Mouse (Mus musculus): ENCODE data around the gene C2cd3. TPM values are rescaled to one million over a fixed set of nuclear protein-coding genes. Genes with fewer than 3 reads are reported as not detected.

Gene C2cd3
- polyA plus RNA-seq, 1 experiment from 2014 or later: 8.4 TPM

GRCm38 (mm10) chr7:100463194-100463593 lies 91.2 kb downstream of the C2cd3 start:
- H3K9me3 ChIP-seq (replicated peaks; ENCODE audit: control insufficient read depth, low read length): no peaks in the 10 kb centered on the region
- ATAC-seq (ENCODE audit: low read depth): peak; percentile 43
- H3K4me3 ChIP-seq (ENCODE audit: low read depth, low read length): peak overlapping the region; percentile 70
- H3K4me1 ChIP-seq (ENCODE audit: control insufficient read depth, low read depth, low read length): peaks cover 83% of the 10 kb centered on the region
- H3K27me3 ChIP-seq (ENCODE audit: control insufficient read depth, insufficient read depth, low read depth, low read length): no peaks in the 10 kb centered on the region
- peak overlapping the region; percentile 88 for H3K9ac ChIP-seq (ENCODE audit: low read depth, low read length)
- WGBS (ENCODE audit: insufficient replicate concordance): 16% methylated on average over 9 of the region's 9 CpGs
- peak overlapping the region; percentile 100 for H3K27ac ChIP-seq (ENCODE audit: low read length)
- H3K36me3 ChIP-seq (ENCODE audit: control insufficient read depth, insufficient read depth): peaks cover 6% of the 10 kb centered on the region; the same call in 1 of the 2 replicates
- peak overlapping the region; percentile 74 for H3K4me2 ChIP-seq (ENCODE audit: low read depth, low read length)

DNA sequence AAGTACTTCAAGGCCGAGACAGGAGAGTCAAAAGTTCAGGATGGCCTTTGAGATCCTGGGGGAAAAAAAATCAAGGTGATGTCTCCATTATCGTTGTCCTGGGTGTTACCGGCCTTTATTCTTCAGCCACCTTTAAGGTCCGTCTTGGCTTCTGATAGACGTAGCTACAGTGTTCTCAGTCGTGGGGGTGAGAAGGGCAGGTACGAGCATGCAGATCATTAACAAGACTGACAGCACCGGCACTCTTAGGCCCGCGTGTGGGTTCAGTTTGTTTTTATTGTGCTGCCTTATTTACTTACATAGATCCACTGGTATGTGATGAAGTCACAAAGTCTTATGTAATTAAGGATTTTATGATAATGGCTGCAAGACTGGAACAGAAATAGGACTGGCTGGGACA lies 91.7 kb downstream of the C2cd3 start:
- peak overlapping the region; percentile 70 for H3K4me3 ChIP-seq (ENCODE audit: low read depth, low read length)
- H3K36me3 ChIP-seq (ENCODE audit: control insufficient read depth, insufficient read depth): peaks cover 6% of the 10 kb centered on the region; the same call in 1 of the 2 replicates
- H3K4me1 ChIP-seq (ENCODE audit: control insufficient read depth, low read depth, low read length): peaks cover 83% of the 10 kb centered on the region
- H3K9ac ChIP-seq (ENCODE audit: low read depth, low read length): peak overlapping the region; percentile 88
- no peaks in the 10 kb centered on the region for H3K9me3 ChIP-seq (replicated peaks; ENCODE audit: control insufficient read depth, low read length)
- H3K4me2 ChIP-seq (ENCODE audit: low read depth, low read length): peak overlapping the region; percentile 74
- peak overlapping the region; percentile 100 for H3K27ac ChIP-seq (ENCODE audit: low read length)
- no peaks in the 10 kb centered on the region for H3K27me3 ChIP-seq (ENCODE audit: control insufficient read depth, insufficient read depth, low read depth, low read length)
- WGBS (ENCODE audit: insufficient replicate concordance): 64% methylated on average over 10 of the region's 10 CpGs
- no peak for ATAC-seq (ENCODE audit: low read depth)

GRCm38 (mm10) chr7:100464248-100464647 lies 92.2 kb downstream of the C2cd3 start:
- Histone ChIP-seq H3K27me3 (ENCODE audit: control insufficient read depth, insufficient read depth, low read depth, low read length) (no peaks in the 10 kb centered on the region), H3K4me3 (ENCODE audit: low read depth, low read length) (peak overlapping the region; percentile 70), H3K4me1 (ENCODE audit: control insufficient read depth, low read depth, low read length) (peaks cover 83% of the 10 kb centered on the region), H3K4me2 (ENCODE audit: low read depth, low read length) (peak overlapping the region; percentile 74), H3K9ac (ENCODE audit: low read depth, low read length) (peak overlapping the region; percentile 88), H3K36me3 (ENCODE audit: control insufficient read depth, insufficient read depth) (peaks cover 6% of the 10 kb centered on the region), H3K27ac (ENCODE audit: low read length) (peak overlapping the region; percentile 100), H3K9me3 (replicated peaks; ENCODE audit: control insufficient read depth, low read length) (no peaks in the 10 kb centered on the region)
- 95% methylated on average over 7 of the region's 7 CpGs for WGBS (ENCODE audit: insufficient replicate concordance)
- ATAC-seq (ENCODE audit: low read depth): no peak

GRCm38 (mm10) chr7:100465248-100465647 lies 93.2 kb downstream of the C2cd3 start:
- H3K9me3 ChIP-seq (replicated peaks; ENCODE audit: control insufficient read depth, low read length): no peaks in the 10 kb centered on the region
- H3K9ac ChIP-seq (ENCODE audit: low read depth, low read length): peak overlapping the region; percentile 88
- H3K4me1 ChIP-seq (ENCODE audit: control insufficient read depth, low read depth, low read length): peaks cover 82% of the 10 kb centered on the region
- H3K4me2 ChIP-seq (ENCODE audit: low read depth, low read length): peak overlapping the region; percentile 74
- peak overlapping the region; percentile 70 for H3K4me3 ChIP-seq (ENCODE audit: low read depth, low read length)
- no peaks in the 10 kb centered on the region for H3K27me3 ChIP-seq (ENCODE audit: control insufficient read depth, insufficient read depth, low read depth, low read length)
- ATAC-seq (ENCODE audit: low read depth): no peak
- 61% methylated on average over 4 of the region's 4 CpGs for WGBS (ENCODE audit: insufficient replicate concordance)
- peaks cover 6% of the 10 kb centered on the region; the same call in 1 of the 2 replicates for H3K36me3 ChIP-seq (ENCODE audit: control insufficient read depth, insufficient read depth)
- peak overlapping the region; percentile 100 for H3K27ac ChIP-seq (ENCODE audit: low read length)

DNA sequence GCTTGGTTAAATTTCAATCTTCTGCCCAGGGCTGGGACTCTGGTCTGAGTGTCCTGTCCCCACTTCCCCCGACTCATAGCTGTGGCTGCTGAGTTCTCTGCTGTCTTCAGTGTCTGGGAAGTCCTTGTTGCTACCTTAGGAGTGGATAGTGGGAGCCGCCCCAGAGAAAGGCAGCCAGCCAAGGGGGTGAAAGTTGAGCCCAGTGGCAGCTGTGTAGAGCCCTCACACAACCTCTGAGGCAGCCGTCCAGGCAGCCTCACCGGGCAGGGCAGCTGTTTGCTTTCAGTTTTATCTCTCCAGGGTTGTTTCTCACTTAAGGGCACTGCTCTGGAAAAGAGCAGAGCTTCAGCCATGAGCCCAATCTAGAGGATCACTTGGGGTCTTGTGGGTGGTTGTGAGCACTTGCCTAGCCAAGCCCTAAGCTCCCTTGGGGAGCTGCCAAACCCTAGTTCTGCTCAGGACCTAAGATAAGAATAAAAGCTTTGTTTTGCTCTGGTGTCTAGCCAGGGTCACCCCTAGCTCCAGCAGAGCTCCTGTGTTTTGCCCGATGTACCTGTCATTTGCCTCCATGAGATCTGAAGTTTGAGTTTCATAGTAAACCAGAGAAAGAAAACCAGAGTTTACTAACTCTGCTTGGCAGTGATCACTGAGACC lies 93.8 kb downstream of the C2cd3 start:
- H3K4me1 ChIP-seq (ENCODE audit: control insufficient read depth, low read depth, low read length): peaks cover 83% of the 10 kb centered on the region
- H3K36me3 ChIP-seq (ENCODE audit: control insufficient read depth, insufficient read depth): peaks cover 6% of the 10 kb centered on the region; the same call in 1 of the 2 replicates
- 11% methylated on average over 5 of the region's 5 CpGs for WGBS (ENCODE audit: insufficient replicate concordance)
- peak overlapping the region; percentile 70 for H3K4me3 ChIP-seq (ENCODE audit: low read depth, low read length)
- H3K27me3 ChIP-seq (ENCODE audit: control insufficient read depth, insufficient read depth, low read depth, low read length): no peaks in the 10 kb centered on the region
- H3K9me3 ChIP-seq (replicated peaks; ENCODE audit: control insufficient read depth, low read length): no peaks in the 10 kb centered on the region
- peak overlapping the region; percentile 88 for H3K9ac ChIP-seq (ENCODE audit: low read depth, low read length)
- peak overlapping the region; percentile 74 for H3K4me2 ChIP-seq (ENCODE audit: low read depth, low read length)
- H3K27ac ChIP-seq (ENCODE audit: low read length): peak overlapping the region; percentile 100
- peak; percentile 4 for ATAC-seq (ENCODE audit: low read depth)

GRCm38 (mm10) chr7:100466781-100467510 lies 94.9 kb downstream of the C2cd3 start:
- 29% methylated on average over 11 of the region's 11 CpGs for WGBS (ENCODE audit: insufficient replicate concordance)
- Histone ChIP-seq H3K27me3 (ENCODE audit: control insufficient read depth, insufficient read depth, low read depth, low read length) (no peaks in the 10 kb centered on the region), H3K9me3 (replicated peaks; ENCODE audit: control insufficient read depth, low read length) (no peaks in the 10 kb centered on the region), H3K4me1 (ENCODE audit: control insufficient read depth, low read depth, low read length) (peaks cover 75% of the 10 kb centered on the region), H3K36me3 (ENCODE audit: control insufficient read depth, insufficient read depth) (peaks cover 6% of the 10 kb centered on the region; the same call in 1 of the 2 replicates), H3K9ac (ENCODE audit: low read depth, low read length) (peak overlapping the region; percentile 88), H3K4me3 (ENCODE audit: low read depth, low read length) (peak overlapping the region; percentile 70), H3K27ac (ENCODE audit: low read length) (peak overlapping the region; percentile 100), H3K4me2 (ENCODE audit: low read depth, low read length) (peak overlapping the region; percentile 74)
- ATAC-seq (ENCODE audit: low read depth): peak; percentile 92

DNA sequence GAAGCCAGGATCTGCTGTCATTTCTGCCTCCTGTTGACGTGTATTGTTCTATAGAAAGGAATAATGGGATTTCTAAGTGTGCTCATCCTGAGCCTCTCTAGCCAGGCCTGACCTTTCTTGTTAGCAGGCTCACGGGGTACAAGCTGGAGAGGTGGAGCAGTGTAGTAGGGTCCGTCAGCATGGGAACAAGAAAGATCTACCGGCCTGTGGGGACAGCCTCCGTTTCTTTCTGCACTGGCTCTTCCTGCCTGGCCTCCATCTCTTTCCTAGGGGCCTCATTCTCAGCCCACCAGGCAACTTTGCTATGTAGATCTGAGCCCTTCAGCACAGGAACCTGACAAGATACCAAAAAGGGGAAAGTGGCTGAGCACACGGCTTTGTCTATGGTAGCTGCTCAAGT lies 96.7 kb downstream of the C2cd3 start:
- Histone ChIP-seq H3K36me3 (ENCODE audit: control insufficient read depth, insufficient read depth) (peaks cover 6% of the 10 kb centered on the region; the same call in 1 of the 2 replicates), H3K4me1 (ENCODE audit: control insufficient read depth, low read depth, low read length) (peaks cover 58% of the 10 kb centered on the region), H3K4me2 (ENCODE audit: low read depth, low read length) (no peak overlapping the region), H3K9ac (ENCODE audit: low read depth, low read length) (peak overlapping the region; percentile 64; the same call in 1 of the 2 replicates), H3K27me3 (ENCODE audit: control insufficient read depth, insufficient read depth, low read depth, low read length) (no peaks in the 10 kb centered on the region), H3K27ac (ENCODE audit: low read length) (peak overlapping the region; percentile 100), H3K9me3 (replicated peaks; ENCODE audit: control insufficient read depth, low read length) (no peaks in the 10 kb centered on the region), H3K4me3 (ENCODE audit: low read depth, low read length) (no peak overlapping the region)
- ATAC-seq (ENCODE audit: low read depth): no peak
- 85% methylated on average over 6 of the region's 6 CpGs for WGBS (ENCODE audit: insufficient replicate concordance)

DNA sequence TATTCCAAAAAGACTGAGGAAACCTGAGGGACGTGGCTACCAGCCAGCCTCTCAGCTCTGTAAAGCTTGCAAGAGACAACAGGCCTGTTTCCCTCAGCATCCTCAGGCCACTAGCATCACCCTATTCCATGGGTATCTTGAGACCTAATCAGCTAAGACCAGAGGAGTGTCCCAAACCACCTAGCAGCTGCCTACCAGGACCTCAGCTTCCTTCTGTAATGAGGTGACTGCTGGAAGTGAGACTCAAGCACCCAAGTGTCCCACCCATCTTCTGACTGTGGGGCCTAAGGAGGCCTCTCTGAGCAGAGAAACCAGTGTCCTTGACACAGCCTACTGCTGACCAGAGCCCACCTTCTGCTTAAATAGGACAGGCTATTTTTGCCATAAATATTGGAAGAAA lies 97.5 kb downstream of the C2cd3 start:
- no peaks in the 10 kb centered on the region for H3K9me3 ChIP-seq (replicated peaks; ENCODE audit: control insufficient read depth, low read length)
- peak overlapping the region; percentile 100 for H3K27ac ChIP-seq (ENCODE audit: low read length)
- no peaks in the 10 kb centered on the region for H3K27me3 ChIP-seq (ENCODE audit: control insufficient read depth, insufficient read depth, low read depth, low read length)
- H3K9ac ChIP-seq (ENCODE audit: low read depth, low read length): peak overlapping the region; percentile 64
- ATAC-seq (ENCODE audit: low read depth): no peak
- no peak overlapping the region for H3K4me3 ChIP-seq (ENCODE audit: low read depth, low read length)
- H3K4me1 ChIP-seq (ENCODE audit: control insufficient read depth, low read depth, low read length): peaks cover 50% of the 10 kb centered on the region
- H3K4me2 ChIP-seq (ENCODE audit: low read depth, low read length): peak overlapping the region; percentile 17
- peaks cover 2% of the 10 kb centered on the region; the same call in 1 of the 2 replicates for H3K36me3 ChIP-seq (ENCODE audit: control insufficient read depth, insufficient read depth)
- WGBS (ENCODE audit: insufficient replicate concordance): 67% methylated on average over 1 of the region's 1 CpGs
